Mouse (Mus musculus): ENCODE results near the gene Acss2. TPM values are rescaled to one million over a fixed set of nuclear protein-coding genes. Genes with fewer than 3 reads are reported as not detected.
"Not testable (repeated sequence)": the region's sequence is repeated elsewhere in the genome, so short reads cannot be mapped to it uniquely, and the experiment has no call there.

Gene Acss2
- polyA plus RNA-seq, 1 experiment from 2014 or later = 20.9 TPM

DNA sequence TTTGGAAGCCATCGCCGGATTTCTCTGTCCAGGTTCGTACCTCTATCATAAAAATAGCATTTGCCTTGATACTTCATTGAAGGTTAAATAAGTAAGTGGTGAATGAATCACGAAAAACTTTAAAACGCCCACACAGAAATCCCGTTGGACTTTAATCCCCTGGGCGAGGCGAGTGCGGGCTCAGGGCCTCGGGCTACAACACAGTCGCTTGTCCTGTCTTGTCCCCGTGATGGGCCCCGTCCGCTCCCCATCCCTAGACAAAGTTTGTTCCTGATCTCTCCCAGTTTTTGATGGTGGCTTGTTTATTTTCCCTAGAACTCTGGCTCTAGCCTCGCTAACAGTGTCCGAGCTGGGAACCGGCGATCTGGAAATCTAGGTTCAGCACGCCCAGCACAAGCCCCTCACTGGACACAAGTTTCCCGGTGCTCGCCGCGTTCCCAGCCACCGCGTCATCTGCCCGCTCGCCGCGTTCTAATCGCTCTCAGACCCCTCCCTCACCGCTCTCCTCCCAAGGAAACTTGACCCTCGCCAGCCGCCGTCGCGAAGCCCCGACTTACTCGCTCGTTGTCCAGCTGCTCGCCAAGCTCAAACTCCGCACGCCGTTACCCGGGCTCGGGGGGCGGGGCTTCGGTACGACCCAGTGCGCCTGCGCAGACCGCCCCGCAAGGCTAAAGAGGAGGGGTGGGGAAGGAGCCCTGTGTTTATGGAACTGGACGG lies 74.5 kb downstream of the Acss2 start, which contains the start of gene Gss:
Gene Gss (minus strand): TSS at position 674 of the 717 bp plus-strand sequence.
- peak within 1 kb of the TSS; percentile 81 for H3K4me3 ChIP-seq (replicated peaks)
- no peaks in the 10 kb centered on the region for H3K9me3 ChIP-seq (replicated peaks)
- WGBS (ENCODE audit: insufficient replicate concordance) = under 1% methylated on average over 53 of the region's 53 CpGs
- H3K36me3 ChIP-seq = peaks cover 14% of the 10 kb centered on the region
- H3K4me1 ChIP-seq (replicated peaks) = peaks cover 82% of the 10 kb centered on the region
- no peaks in the 10 kb centered on the region for H3K27me3 ChIP-seq
- peak within 1 kb of the TSS; percentile 89 for H3K4me2 ChIP-seq
- DNase-seq (peak; percentile 97), ATAC-seq (ENCODE audit: low read depth) (peak; percentile 84)
- H3K27ac ChIP-seq = peak within 1 kb of the TSS; percentile 87
- H3K9ac ChIP-seq = peak within 1 kb of the TSS; percentile 88

- Histone ChIP-seq H3K9ac (peak overlapping the region; percentile 88), H3K4me3 (replicated peaks) (peak overlapping the region; percentile 81), H3K4me1 (replicated peaks) (peaks cover 88% of the 10 kb centered on the region), H3K27ac (peak overlapping the region; percentile 87), H3K4me2 (peak overlapping the region; percentile 89), H3K9me3 (replicated peaks) (no peaks in the 10 kb centered on the region), H3K36me3 (peaks cover 10% of the 10 kb centered on the region), H3K27me3 (no peaks in the 10 kb centered on the region)
- no peak for DNase-seq
- 1% methylated on average over 9 of the region's 9 CpGs for WGBS (ENCODE audit: insufficient replicate concordance)
- ATAC-seq (ENCODE audit: low read depth) = no peak; the same call in 1 of the 2 replicates
Measured at GRCm38 (mm10) chr2:155592854-155593283, 75.1 kb downstream of the Acss2 start.

DNA sequence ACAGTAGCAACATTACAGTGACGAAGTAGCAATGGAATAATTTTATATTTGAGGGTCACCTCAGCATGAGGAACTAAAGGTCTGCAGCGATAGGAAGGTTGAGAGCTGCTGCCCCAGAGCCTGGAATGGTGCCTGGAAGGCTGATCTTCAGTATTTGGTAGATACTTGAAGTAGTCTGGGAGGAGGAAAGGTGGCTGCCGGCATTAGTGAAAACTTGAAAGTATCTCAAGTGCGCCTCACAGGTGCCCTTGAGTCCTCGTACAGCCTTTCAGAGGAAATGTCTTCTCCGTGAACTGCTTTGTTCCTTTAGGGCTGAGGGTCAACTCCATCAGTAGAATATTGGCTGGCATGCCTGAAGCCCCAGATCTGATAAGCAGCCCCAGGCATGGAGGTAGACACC lies 77.8 kb downstream of the Acss2 start:
- H3K4me1 ChIP-seq (replicated peaks) = peaks cover 68% of the 10 kb centered on the region
- 77% methylated on average over 6 of the region's 6 CpGs for WGBS (ENCODE audit: insufficient replicate concordance)
- no peak for DNase-seq

DNA sequence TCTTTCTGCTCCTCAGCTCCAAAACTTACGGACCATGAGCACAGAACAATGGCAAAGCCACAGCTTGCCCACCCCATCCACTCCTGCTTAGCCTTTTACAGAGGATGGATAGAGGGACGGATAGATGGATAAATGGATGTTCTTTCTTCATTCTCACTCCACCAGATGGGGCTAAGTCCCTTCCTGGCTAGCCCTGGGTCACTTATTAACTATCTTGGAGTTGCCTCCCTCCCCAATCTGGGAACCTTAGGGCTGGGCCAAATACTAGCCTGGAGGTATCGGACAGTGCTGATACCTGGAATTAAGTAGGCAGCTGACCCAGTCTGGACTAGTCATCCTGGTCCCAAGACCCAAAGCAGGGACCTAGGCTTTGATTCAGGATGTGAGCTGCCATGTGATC lies 86.0 kb downstream of the Acss2 start:
- Histone ChIP-seq H3K9ac (peak overlapping the region; percentile 70), H3K4me2 (peak overlapping the region; percentile 75), H3K27ac (peak overlapping the region; percentile 99), H3K27me3 (no peaks in the 10 kb centered on the region), H3K4me3 (replicated peaks) (no peak overlapping the region), H3K9me3 (replicated peaks) (no peaks in the 10 kb centered on the region), H3K36me3 (no peaks in the 10 kb centered on the region), H3K4me1 (replicated peaks) (peaks cover 70% of the 10 kb centered on the region)
- WGBS (ENCODE audit: insufficient replicate concordance) = 61% methylated on average over 3 of the region's 3 CpGs
- ATAC-seq (ENCODE audit: low read depth) (no peak), DNase-seq (no peak)

More for the DNA sequence above, 77.8 kb downstream of the Acss2 start:
- peak overlapping the region; percentile 87 for H3K27ac ChIP-seq
- H3K27me3 ChIP-seq = no peaks in the 10 kb centered on the region
- H3K36me3 ChIP-seq = 0 out of 2 replicates have a peak, but pooled peaks cover 2% of the 10 kb centered on the region
- no peak overlapping the region for H3K4me3 ChIP-seq (replicated peaks)
- ATAC-seq (ENCODE audit: low read depth) = no peak
- peak overlapping the region; percentile 9; the same call in 1 of the 2 replicates for H3K9ac ChIP-seq
- H3K4me2 ChIP-seq = peak overlapping the region; percentile 17; the same call in 1 of the 2 replicates
- no peaks in the 10 kb centered on the region for H3K9me3 ChIP-seq (replicated peaks)

- Histone ChIP-seq H3K27me3 (no peaks in the 10 kb centered on the region), H3K9me3 (replicated peaks) (no peaks in the 10 kb centered on the region), H3K9ac (peak overlapping the region; percentile 70), H3K4me2 (peak overlapping the region; percentile 75), H3K36me3 (no peaks in the 10 kb centered on the region), H3K4me1 (replicated peaks) (peaks cover 70% of the 10 kb centered on the region), H3K27ac (peak overlapping the region; percentile 99), H3K4me3 (replicated peaks) (peak overlapping the region; percentile 45)
- WGBS (ENCODE audit: insufficient replicate concordance) = 23% methylated on average over 10 of the region's 10 CpGs
- peak; percentile 97 for ATAC-seq (ENCODE audit: low read depth)
- DNase-seq = peak; percentile 74
Measured at GRCm38 (mm10) chr2:155604560-155605235, 87.0 kb downstream of the Acss2 start.

DNA sequence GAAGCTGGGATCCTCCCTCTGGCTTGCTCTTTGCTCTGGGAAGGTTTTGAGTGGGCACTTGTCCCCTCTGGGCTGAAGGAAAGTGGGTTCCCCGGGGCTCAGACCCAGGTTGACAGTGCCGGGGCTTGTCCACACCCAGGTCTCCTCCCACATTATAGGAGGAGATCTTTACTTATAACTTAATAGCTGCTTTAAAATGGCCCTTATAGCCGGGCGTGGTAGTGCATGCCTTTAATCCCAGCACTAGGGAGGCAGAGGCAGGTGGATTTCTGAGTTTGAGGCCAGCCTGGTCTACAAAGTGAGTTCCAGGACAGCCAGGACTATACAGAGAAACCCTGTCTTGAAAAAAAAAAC lies 87.5 kb downstream of the Acss2 start:
- peak overlapping the region; percentile 70 for H3K9ac ChIP-seq
- H3K9me3 ChIP-seq (replicated peaks); H3K36me3 ChIP-seq; DNase-seq; H3K27me3 ChIP-seq: not testable (repeated sequence)
- H3K27ac ChIP-seq = peak overlapping the region; percentile 99
- ATAC-seq (ENCODE audit: low read depth) = peak; percentile 80
- H3K4me2 ChIP-seq = peak overlapping the region; percentile 75
- H3K4me1 ChIP-seq (replicated peaks) = peaks cover 70% of the 10 kb centered on the region
- WGBS (ENCODE audit: insufficient replicate concordance) = 8% methylated on average over 4 of the region's 4 CpGs
- peak overlapping the region; percentile 45 for H3K4me3 ChIP-seq (replicated peaks)

GRCm38 (mm10) chr2:155606360-155606759 lies 88.6 kb downstream of the Acss2 start:
- peak overlapping the region; percentile 99 for H3K27ac ChIP-seq
- peak overlapping the region; percentile 70 for H3K9ac ChIP-seq
- H3K36me3 ChIP-seq = no peaks in the 10 kb centered on the region
- DNase-seq (no peak), ATAC-seq (ENCODE audit: low read depth) (no peak)
- H3K27me3 ChIP-seq = no peaks in the 10 kb centered on the region
- no peak overlapping the region for H3K4me3 ChIP-seq (replicated peaks)
- peaks cover 79% of the 10 kb centered on the region for H3K4me1 ChIP-seq (replicated peaks)
- 84% methylated on average over 4 of the region's 4 CpGs for WGBS (ENCODE audit: insufficient replicate concordance)
- no peaks in the 10 kb centered on the region for H3K9me3 ChIP-seq (replicated peaks)
- no peak overlapping the region for H3K4me2 ChIP-seq

GRCm38 (mm10) chr2:155610978-155611377 lies 93.2 kb downstream of the Acss2 start, which contains the start of gene Myh7b:
Gene Myh7b, plus strand, starts transcription at chr2:155611212.
- 46% methylated on average over 4 of the region's 4 CpGs for WGBS (ENCODE audit: insufficient replicate concordance)

GRCm38 (mm10) chr2:155611834-155612550 lies 94.2 kb downstream of the Acss2 start:
- Histone ChIP-seq H3K4me3 (replicated peaks) (peak overlapping the region; percentile 68; the same call in 1 of the 2 replicates), H3K9ac (peak overlapping the region; percentile 85), H3K9me3 (replicated peaks) (no peaks in the 10 kb centered on the region), H3K27ac (peak overlapping the region; percentile 97), H3K4me2 (peak overlapping the region; percentile 90), H3K27me3 (no peaks in the 10 kb centered on the region), H3K4me1 (replicated peaks) (peaks cover 79% of the 10 kb centered on the region), H3K36me3 (no peaks in the 10 kb centered on the region)
- ATAC-seq (ENCODE audit: low read depth) (no peak), DNase-seq (peak; percentile 62)
- 63% methylated on average over 9 of the region's 9 CpGs for WGBS (ENCODE audit: insufficient replicate concordance)

More at GRCm38 (mm10) chr2:155610978-155611377, 93.2 kb downstream of the Acss2 start, which contains the start of gene Myh7b:
- no peaks in the 10 kb centered on the region for H3K9me3 ChIP-seq (replicated peaks)
- peak within 1 kb of the TSS; percentile 97 for H3K27ac ChIP-seq
- H3K27me3 ChIP-seq = no peaks in the 10 kb centered on the region
- H3K4me3 ChIP-seq (replicated peaks) = no peak within 1 kb of the TSS
- ATAC-seq (ENCODE audit: low read depth) (no peak), DNase-seq (no peak)
- peak within 1 kb of the TSS; percentile 85 for H3K9ac ChIP-seq
- peak within 1 kb of the TSS; percentile 90 for H3K4me2 ChIP-seq
- no peaks in the 10 kb centered on the region for H3K36me3 ChIP-seq
- peaks cover 79% of the 10 kb centered on the region for H3K4me1 ChIP-seq (replicated peaks)

DNA sequence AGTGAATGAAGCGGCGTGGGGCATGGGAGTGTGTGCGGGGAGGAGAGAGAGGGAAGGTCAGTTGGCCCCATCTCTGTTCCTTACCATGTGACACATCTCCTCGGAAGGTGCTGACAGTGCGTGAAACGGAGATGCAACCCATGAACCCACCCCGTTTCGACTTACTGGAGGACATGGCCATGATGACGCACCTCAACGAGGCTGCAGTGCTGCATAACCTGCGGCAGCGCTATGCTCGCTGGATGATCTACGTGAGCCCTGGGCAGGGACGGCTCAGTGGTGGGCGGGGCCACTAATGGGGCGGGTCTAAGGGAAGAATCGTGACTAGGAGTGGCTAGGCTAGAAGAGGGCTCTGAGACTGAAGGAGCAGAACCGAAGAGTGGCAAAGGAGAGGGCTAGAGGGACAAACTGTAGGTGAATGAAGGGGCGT lies 95.6 kb downstream of the Acss2 start:
- H3K9me3 ChIP-seq (replicated peaks) = no peaks in the 10 kb centered on the region
- no peaks in the 10 kb centered on the region for H3K36me3 ChIP-seq
- 4% methylated on average over 20 of the region's 20 CpGs for WGBS (ENCODE audit: insufficient replicate concordance)
- peak overlapping the region; percentile 68 for H3K4me3 ChIP-seq (replicated peaks)
- H3K4me1 ChIP-seq (replicated peaks) = peaks cover 79% of the 10 kb centered on the region
- ATAC-seq (ENCODE audit: low read depth) = peak; percentile 96
- H3K27ac ChIP-seq = peak overlapping the region; percentile 97
- DNase-seq = peak; percentile 97
- H3K9ac ChIP-seq = peak overlapping the region; percentile 85
- H3K27me3 ChIP-seq = no peaks in the 10 kb centered on the region
- H3K4me2 ChIP-seq = peak overlapping the region; percentile 90

DNA sequence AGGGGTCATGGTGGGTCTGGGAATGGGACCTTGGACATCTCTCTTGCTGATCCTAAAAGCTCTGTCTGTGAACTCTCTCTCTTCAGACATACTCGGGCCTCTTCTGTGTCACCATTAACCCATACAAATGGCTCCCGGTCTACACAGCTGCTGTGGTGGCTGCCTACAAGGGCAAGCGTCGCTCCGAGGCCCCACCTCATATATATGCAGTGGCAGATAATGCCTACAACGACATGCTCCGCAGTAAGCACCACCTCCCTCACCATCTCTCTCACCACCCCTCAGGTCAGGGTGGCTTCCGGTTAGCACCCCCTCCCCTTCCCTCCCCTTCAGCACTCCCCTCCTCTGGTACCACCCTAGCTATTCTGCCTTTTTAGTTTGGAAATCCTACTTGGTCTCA lies 96.2 kb downstream of the Acss2 start:
- Histone ChIP-seq H3K9me3 (replicated peaks) (no peaks in the 10 kb centered on the region), H3K4me2 (peak overlapping the region; percentile 90), H3K4me1 (replicated peaks) (peaks cover 84% of the 10 kb centered on the region), H3K27ac (peak overlapping the region; percentile 97), H3K36me3 (no peaks in the 10 kb centered on the region), H3K27me3 (no peaks in the 10 kb centered on the region), H3K9ac (peak overlapping the region; percentile 85), H3K4me3 (replicated peaks) (peak overlapping the region; percentile 68)
- ATAC-seq (ENCODE audit: low read depth) (peak; percentile 77), DNase-seq (peak; percentile 72)
- 15% methylated on average over 8 of the region's 8 CpGs for WGBS (ENCODE audit: insufficient replicate concordance)

Measured in liver, embryonic 13.5 days (tissue).